Mouse (Mus musculus): ENCODE data around the gene Hmcn2. TPM values are rescaled to one million over a fixed set of nuclear protein-coding genes. Genes with fewer than 3 reads are reported as not detected.
A peak's percentile ranks its signal among the peaks of the same experiment; 100 is the strongest.

The Hmcn2 gene
- 1.1 and 1.2 TPM in 2 replicates for polyA plus RNA-seq (2015; fragmentation: Nextera tagmentation; extraction: Ambion mirVana)

DNA sequence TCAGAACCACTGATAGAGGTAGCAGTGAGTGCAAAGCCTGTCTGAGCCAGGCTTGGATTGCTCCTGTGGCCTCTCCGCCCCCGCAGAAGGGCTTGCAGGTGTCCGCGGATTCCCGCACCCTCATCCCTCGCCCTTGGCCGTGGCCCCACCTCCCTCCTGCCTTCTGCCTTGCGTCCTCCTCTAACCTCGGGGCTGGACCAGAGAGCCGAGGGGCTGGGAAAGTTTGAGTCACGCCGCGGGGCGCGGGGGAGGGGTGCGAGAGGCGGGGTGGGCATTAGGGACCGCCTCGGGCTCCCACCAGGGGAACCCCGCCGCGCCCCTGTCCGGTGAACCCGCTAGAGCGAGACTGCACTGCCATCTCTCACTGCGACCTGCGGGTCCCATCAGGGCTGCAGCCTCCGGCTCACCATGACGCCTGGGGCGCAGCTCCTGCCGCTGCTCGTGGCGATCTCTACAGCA lies at the start of gene Hmcn2:
TSS of gene Hmcn2 (plus strand) at position 409 of the 459 bp plus-strand sequence.
- no peak for ATAC-seq (ENCODE audit: extremely low read depth, insufficient number of reproducible peaks, low FRiP score, low TSS enrichment)
- Histone ChIP-seq H3K9ac (peak within 1 kb of the TSS; percentile 44), H3K27ac (replicated peaks) (no peak within 1 kb of the TSS), H3K9me3 (no peaks in the 10 kb centered on the region), H3K27me3 (replicated peaks) (peaks cover 99% of the 10 kb centered on the region), H3K4me3 (peak within 1 kb of the TSS; percentile 47), H3K4me2 (peak within 1 kb of the TSS; percentile 70), H3K4me1 (peaks cover 21% of the 10 kb centered on the region), H3K36me3 (no peaks in the 10 kb centered on the region)
- 3% methylated on average over 33 of the region's 33 CpGs for WGBS

DNA sequence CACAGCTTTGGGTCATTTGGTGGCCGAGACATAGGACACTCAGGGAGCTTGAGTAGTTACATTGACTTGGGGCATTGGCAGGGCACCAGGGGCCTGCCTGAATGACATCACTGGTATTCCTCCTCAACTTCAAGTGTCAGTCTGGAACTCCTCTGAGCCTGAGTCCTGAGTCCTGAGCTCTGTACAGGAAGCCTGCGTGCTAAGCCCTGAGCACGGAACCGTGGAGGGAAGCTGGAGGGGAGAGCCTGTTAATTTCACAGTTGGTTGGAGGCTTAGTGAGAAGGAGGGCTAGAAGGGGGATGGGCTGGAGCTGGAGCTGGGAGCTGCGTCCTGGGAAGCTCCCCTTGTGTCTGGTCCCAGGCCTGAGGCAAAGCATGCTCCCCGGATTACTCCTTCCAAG lies 46.8 kb upstream of the Hmcn2 start:
- no peak overlapping the region for H3K9ac ChIP-seq

DNA sequence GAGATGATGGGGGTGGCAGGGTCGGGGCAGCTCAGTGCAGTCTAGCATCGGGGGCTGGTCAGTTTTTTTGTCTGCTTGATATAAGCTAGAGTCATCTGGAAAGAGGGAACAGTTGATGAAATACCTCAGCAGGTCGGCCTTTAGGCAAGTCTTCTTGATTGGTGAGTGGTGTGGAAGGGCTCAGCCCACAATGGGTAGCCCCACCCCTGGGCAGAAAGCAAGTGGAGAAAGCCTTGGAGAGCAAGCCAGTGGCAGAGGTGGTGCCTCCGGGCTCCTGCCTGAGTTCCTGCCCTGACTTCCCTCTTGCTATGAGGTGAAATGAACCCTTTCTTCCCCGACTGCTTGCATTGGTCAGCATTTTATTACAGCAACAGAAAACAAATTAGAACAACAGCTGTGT lies 45.6 kb upstream of the Hmcn2 start:
- no peak overlapping the region for H3K9ac ChIP-seq
- H3K4me2 ChIP-seq: no peak overlapping the region
- peaks cover 26% of the 10 kb centered on the region for H3K36me3 ChIP-seq
- no peaks in the 10 kb centered on the region for H3K27me3 ChIP-seq (replicated peaks)
- H3K4me3 ChIP-seq: no peak overlapping the region
- peaks cover 51% of the 10 kb centered on the region for H3K4me1 ChIP-seq
- no peak overlapping the region for H3K27ac ChIP-seq (replicated peaks)
- 51% methylated on average over 5 of the region's 5 CpGs for WGBS
- H3K9me3 ChIP-seq: no peaks in the 10 kb centered on the region
- no peak for ATAC-seq (ENCODE audit: extremely low read depth, insufficient number of reproducible peaks, low FRiP score, low TSS enrichment)

More for the DNA sequence above, 46.8 kb upstream of the Hmcn2 start:
- H3K9me3 ChIP-seq: no peaks in the 10 kb centered on the region
- peaks cover 63% of the 10 kb centered on the region for H3K4me1 ChIP-seq
- peaks cover 26% of the 10 kb centered on the region for H3K36me3 ChIP-seq
- no peak overlapping the region for H3K27ac ChIP-seq (replicated peaks)
- WGBS: 47% methylated on average over 6 of the region's 6 CpGs
- no peak overlapping the region for H3K4me3 ChIP-seq
- no peak for ATAC-seq (ENCODE audit: extremely low read depth, insufficient number of reproducible peaks, low FRiP score, low TSS enrichment)
- no peak overlapping the region for H3K4me2 ChIP-seq
- H3K27me3 ChIP-seq (replicated peaks): no peaks in the 10 kb centered on the region

DNA sequence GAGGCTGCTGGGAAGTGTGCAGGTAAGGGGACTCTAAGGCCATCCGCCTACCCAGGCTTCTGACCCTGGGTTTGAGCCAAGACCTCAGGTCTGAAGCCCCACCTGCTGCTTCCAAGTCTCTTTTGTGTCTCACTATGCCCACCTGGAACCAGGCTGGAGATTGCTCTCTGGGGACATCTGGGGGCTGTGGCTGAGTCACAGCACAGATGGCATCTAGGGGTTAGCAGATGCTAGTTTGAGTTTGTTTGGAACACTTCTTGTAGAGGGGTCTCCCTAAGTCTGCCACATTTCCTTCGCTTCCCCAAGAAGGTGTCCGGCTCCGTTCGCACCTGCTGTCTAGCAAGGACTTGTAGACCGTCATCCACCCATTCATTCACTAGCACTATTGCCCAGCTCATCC lies 45.0 kb upstream of the Hmcn2 start:
- Histone ChIP-seq H3K36me3 (peaks cover 26% of the 10 kb centered on the region), H3K4me3 (no peak overlapping the region), H3K4me1 (peaks cover 46% of the 10 kb centered on the region), H3K27me3 (replicated peaks) (no peaks in the 10 kb centered on the region), H3K9ac (no peak overlapping the region), H3K27ac (replicated peaks) (no peak overlapping the region), H3K9me3 (no peaks in the 10 kb centered on the region), H3K4me2 (no peak overlapping the region)
- no peak for ATAC-seq (ENCODE audit: extremely low read depth, insufficient number of reproducible peaks, low FRiP score, low TSS enrichment)
- 86% methylated on average over 6 of the region's 6 CpGs for WGBS

DNA sequence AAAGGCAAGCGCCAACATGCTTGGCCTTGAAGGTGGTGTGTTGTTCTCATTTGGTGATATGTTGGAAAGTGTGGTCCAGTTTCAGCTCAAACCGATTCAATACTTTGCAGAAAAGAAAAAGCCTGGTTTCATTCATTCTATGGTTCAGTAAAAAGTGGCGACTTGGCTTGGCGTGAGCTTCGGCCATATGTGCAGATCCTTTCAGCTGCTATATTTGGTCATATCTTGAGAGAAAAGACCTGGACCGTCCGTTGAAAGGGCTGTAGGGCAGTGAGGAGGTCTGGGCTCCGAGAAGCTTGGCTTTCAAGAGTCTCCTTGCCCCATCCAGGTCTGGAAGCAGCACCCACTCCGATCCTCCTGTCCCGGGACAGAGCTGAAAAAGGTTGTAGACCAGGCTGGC lies 44.4 kb upstream of the Hmcn2 start:
- Histone ChIP-seq H3K9ac (no peak overlapping the region), H3K4me2 (no peak overlapping the region), H3K27ac (replicated peaks) (no peak overlapping the region), H3K4me3 (no peak overlapping the region), H3K9me3 (no peaks in the 10 kb centered on the region), H3K36me3 (peaks cover 26% of the 10 kb centered on the region), H3K27me3 (replicated peaks) (no peaks in the 10 kb centered on the region), H3K4me1 (peaks cover 39% of the 10 kb centered on the region)
- ATAC-seq (ENCODE audit: extremely low read depth, insufficient number of reproducible peaks, low FRiP score, low TSS enrichment): no peak
- WGBS: 84% methylated on average over 10 of the region's 10 CpGs

DNA sequence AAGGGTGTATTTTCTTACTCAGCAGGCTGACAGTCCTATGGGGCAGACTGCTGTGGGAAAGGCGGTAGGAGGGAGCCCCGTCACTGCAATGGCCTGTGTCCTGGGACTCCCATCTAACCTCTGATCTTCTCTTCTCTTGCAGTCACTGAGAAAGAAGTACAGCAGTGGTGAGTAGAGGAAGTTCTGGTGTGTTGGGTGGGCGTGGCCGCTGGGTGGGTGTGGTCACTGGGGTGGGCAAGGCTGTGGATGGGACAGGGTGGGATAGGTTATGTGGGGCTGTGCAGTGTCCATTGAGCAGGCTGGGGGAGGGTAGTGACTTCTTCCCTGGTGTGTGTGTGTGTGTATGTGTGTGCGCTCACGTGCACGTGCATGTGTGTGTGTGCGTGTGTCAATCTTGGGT lies 43.7 kb upstream of the Hmcn2 start:
- Histone ChIP-seq H3K36me3 (peaks cover 31% of the 10 kb centered on the region), H3K27me3 (replicated peaks) (no peaks in the 10 kb centered on the region), H3K4me3 (no peak overlapping the region), H3K27ac (replicated peaks) (no peak overlapping the region), H3K4me2 (no peak overlapping the region), H3K9ac (no peak overlapping the region), H3K4me1 (peaks cover 33% of the 10 kb centered on the region), H3K9me3 (no peaks in the 10 kb centered on the region)
- no peak for ATAC-seq (ENCODE audit: extremely low read depth, insufficient number of reproducible peaks, low FRiP score, low TSS enrichment)
- WGBS: 82% methylated on average over 8 of the region's 8 CpGs

DNA sequence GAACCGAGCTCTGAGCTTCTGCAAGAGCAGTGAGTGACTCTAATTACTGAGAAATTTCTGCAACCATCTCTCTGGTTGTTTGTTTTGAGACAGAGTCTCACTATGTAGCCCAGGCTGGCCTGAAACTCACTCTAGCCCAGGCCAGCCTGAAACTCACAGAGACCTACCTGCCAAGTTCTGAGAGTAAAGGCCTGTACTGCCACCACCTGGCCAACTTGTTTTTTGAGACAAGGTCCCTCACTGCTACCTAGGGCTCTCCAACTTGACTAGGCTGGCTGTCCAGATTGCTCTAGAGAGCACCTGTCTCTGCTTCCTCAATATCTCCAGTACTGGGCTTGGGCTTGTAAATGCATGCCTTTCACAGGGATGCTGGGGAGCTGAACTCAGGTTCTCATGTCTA lies 43.1 kb upstream of the Hmcn2 start:
- H3K27me3 ChIP-seq (replicated peaks): no peaks in the 10 kb centered on the region
- H3K4me2 ChIP-seq: no peak overlapping the region
- no peak for ATAC-seq (ENCODE audit: extremely low read depth, insufficient number of reproducible peaks, low FRiP score, low TSS enrichment)
- 85% methylated on average over 1 of the region's 1 CpGs for WGBS
- no peak overlapping the region for H3K9ac ChIP-seq
- H3K36me3 ChIP-seq: peaks cover 37% of the 10 kb centered on the region
- H3K4me3 ChIP-seq: no peak overlapping the region
- H3K27ac ChIP-seq (replicated peaks): no peak overlapping the region
- H3K4me1 ChIP-seq: peaks cover 27% of the 10 kb centered on the region
- no peaks in the 10 kb centered on the region for H3K9me3 ChIP-seq

DNA sequence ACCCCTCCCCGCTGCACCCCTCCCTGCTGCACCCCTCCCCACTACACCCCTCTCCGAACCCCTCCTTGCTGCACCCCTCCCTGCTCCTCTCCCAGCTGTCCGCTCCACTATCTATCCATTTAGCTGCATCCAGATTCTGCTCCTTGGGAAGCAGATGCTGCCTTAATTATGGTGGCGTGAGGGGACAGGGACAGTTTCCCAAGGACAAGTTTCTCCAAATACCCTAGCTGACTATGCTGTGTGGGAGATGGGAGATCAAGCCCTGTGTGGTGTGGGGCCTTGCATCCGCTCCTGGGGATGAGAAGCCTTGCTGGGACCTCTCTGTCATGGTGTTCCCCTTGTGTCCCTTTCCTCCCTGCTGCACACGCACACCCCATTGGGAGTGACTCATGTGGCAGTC lies 39.2 kb upstream of the Hmcn2 start:
- no peaks in the 10 kb centered on the region for H3K9me3 ChIP-seq
- H3K36me3 ChIP-seq: peaks cover 41% of the 10 kb centered on the region
- no peak overlapping the region for H3K4me3 ChIP-seq
- H3K4me1 ChIP-seq: peaks cover 24% of the 10 kb centered on the region
- H3K27me3 ChIP-seq (replicated peaks): no peaks in the 10 kb centered on the region
- no peak overlapping the region for H3K9ac ChIP-seq
- no peak overlapping the region for H3K27ac ChIP-seq (replicated peaks)
- 76% methylated on average over 6 of the region's 6 CpGs for WGBS
- ATAC-seq (ENCODE audit: extremely low read depth, insufficient number of reproducible peaks, low FRiP score, low TSS enrichment): no peak
- H3K4me2 ChIP-seq: no peak overlapping the region

DNA sequence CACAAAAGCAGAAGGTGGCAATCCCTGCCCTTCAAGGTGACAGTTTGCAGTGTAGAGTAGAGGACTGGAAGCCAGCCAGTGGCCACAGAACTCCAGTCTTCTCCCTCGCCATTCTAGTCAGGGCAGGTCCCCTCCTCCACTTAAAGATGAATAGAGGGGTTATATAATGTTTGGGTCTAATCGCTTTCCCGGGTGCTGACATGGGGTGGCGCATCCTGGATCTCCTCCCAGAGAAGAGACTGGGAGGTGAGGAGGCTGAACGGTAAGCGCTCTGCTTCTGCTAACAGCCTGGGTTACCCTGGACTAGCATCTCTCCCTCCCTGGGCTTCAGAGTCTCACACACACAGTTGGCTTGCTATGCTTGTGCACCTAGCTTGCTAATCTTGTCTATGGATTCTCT lies 36.4 kb upstream of the Hmcn2 start:
- Histone ChIP-seq H3K4me3 (no peak overlapping the region), H3K9ac (no peak overlapping the region), H3K4me1 (peaks cover 24% of the 10 kb centered on the region), H3K36me3 (peaks cover 47% of the 10 kb centered on the region), H3K27me3 (replicated peaks) (no peaks in the 10 kb centered on the region), H3K4me2 (no peak overlapping the region), H3K9me3 (no peaks in the 10 kb centered on the region), H3K27ac (replicated peaks) (peak overlapping the region; percentile 58)
- WGBS: 61% methylated on average over 6 of the region's 6 CpGs
- ATAC-seq (ENCODE audit: extremely low read depth, insufficient number of reproducible peaks, low FRiP score, low TSS enrichment): no peak

DNA sequence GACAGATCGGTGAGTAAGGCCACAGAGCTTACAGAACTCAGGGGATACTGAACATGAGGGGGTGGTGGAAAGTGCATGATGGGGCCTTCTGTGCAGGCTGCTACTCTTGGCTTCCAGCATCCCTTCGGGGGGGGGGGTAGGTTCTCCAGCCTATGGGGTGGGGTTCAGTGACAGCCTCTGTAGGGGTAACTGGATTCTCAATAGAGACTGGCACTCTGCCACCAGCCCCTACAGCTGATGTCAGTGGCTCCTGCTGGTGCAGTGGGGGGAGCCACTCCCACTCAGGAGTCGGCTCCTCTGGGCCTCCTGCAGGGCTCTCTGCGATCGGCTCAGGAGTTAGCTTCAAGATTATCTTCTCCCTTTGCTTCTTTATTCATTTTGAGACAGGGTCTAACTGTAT lies 35.7 kb upstream of the Hmcn2 start:
- Histone ChIP-seq H3K9me3 (no peaks in the 10 kb centered on the region), H3K4me2 (no peak overlapping the region), H3K27me3 (replicated peaks) (no peaks in the 10 kb centered on the region), H3K4me3 (no peak overlapping the region), H3K9ac (no peak overlapping the region), H3K4me1 (peaks cover 24% of the 10 kb centered on the region), H3K27ac (replicated peaks) (peak overlapping the region; percentile 58), H3K36me3 (peaks cover 54% of the 10 kb centered on the region)
- ATAC-seq (ENCODE audit: extremely low read depth, insufficient number of reproducible peaks, low FRiP score, low TSS enrichment): no peak
- 64% methylated on average over 5 of the region's 5 CpGs for WGBS

DNA sequence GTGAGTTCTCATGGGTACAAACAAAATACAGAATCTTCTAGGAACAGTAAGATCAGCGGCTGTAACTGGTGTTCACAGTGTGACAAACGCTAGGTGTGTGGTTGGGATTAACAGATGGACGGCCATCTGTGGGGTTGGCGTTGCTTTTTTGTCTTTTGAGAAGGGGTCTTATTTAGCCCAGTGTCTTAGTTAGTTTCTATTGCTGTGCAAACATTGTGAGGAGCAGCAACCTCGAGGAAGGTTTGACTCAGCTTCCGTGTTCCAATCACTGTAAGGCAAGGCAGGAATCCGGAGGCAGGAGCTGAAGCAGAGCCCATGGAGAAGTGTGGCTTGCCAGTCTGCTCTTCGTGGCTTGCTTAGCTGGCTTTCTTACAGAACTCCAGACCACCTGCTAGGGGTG lies 33.1 kb upstream of the Hmcn2 start:
- H3K36me3 ChIP-seq: peaks cover 70% of the 10 kb centered on the region
- WGBS: 78% methylated on average over 8 of the region's 8 CpGs
- H3K9ac ChIP-seq: no peak overlapping the region
- no peak for ATAC-seq (ENCODE audit: extremely low read depth, insufficient number of reproducible peaks, low FRiP score, low TSS enrichment)
- H3K4me1 ChIP-seq: peaks cover 24% of the 10 kb centered on the region
- no peak overlapping the region for H3K4me2 ChIP-seq
- no peak overlapping the region for H3K4me3 ChIP-seq
- H3K27ac ChIP-seq (replicated peaks): no peak overlapping the region
- H3K9me3 ChIP-seq: no peaks in the 10 kb centered on the region
- H3K27me3 ChIP-seq (replicated peaks): no peaks in the 10 kb centered on the region

DNA sequence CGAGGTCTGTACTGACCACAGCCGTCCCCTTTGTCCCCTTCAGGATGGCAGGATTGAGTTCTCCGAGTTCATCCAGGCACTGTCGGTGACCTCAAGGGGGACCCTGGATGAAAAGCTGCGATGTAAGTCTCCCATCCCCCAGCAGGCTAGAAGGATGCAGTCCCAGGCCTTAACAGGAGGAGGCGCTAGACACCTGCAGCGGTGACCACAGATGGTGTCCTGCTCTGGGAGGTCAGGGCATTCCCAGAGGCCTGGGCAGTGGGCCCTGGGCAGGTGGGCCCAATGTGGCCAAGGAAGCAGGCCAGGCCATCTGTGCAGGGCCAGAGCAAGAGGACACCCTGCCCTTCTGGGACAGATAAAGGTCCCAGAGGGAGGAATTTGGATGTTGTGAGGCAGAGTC lies 31.9 kb upstream of the Hmcn2 start:
- no peaks in the 10 kb centered on the region for H3K27me3 ChIP-seq (replicated peaks)
- no peak for ATAC-seq (ENCODE audit: extremely low read depth, insufficient number of reproducible peaks, low FRiP score, low TSS enrichment)

More for the DNA sequence above, 31.9 kb upstream of the Hmcn2 start:
- Histone ChIP-seq H3K9me3 (no peaks in the 10 kb centered on the region), H3K4me2 (no peak overlapping the region), H3K4me1 (peaks cover 17% of the 10 kb centered on the region), H3K9ac (no peak overlapping the region), H3K27ac (replicated peaks) (no peak overlapping the region), H3K4me3 (no peak overlapping the region), H3K36me3 (peaks cover 71% of the 10 kb centered on the region)
- 44% methylated on average over 7 of the region's 7 CpGs for WGBS
